Mouse (Mus musculus) cortical plate, adult 2 months (tissue): Measurements from ENCODE around the gene Gm21988. TPM values are rescaled to one million over a fixed set of nuclear protein-coding genes. Genes with fewer than 3 reads are reported as not detected.
A peak's percentile ranks its signal among the peaks of the same experiment; 100 is the strongest.

ENCODE experiments used
- H3K27ac ChIP-seq: fragments of 200-500 bp; 2 replicates; pipeline ENCODE4 v1.5.1; 2012; ENCODE audit warnings: low read length, control low read depth, inconsistent platforms; ENCODE audit not compliant: insufficient read depth
- H3K4me1 ChIP-seq: fragments of 200-500 bp; 2 replicates; pipeline ENCODE4 v1.6.1; 2011; ENCODE audit warnings: low read length; ENCODE audit not compliant: control insufficient read depth, insufficient read depth
- H3K4me3 ChIP-seq: fragments of 200-500 bp; 2 replicates; pipeline ENCODE4 v1.5.1; 2011; ENCODE audit warnings: mild to moderate bottlenecking, low read length, control low read depth; ENCODE audit not compliant: insufficient read depth
- CTCF ChIP-seq: fragments of 200-500 bp; IDR thresholded peaks from 2 replicates; pipeline ENCODE4 v1.5.1; 2011; ENCODE audit warnings: mild to moderate bottlenecking, control low read depth, low read length; ENCODE audit not compliant: insufficient read depth; ENCODE audit errors: extremely low read depth
- POLR2A ChIP-seq: fragments of 200-500 bp; IDR thresholded peaks from 2 replicates; pipeline ENCODE4 v1.6.1; 2011; ENCODE audit warnings: mild to moderate bottlenecking, low read length, control low read depth; ENCODE audit not compliant: insufficient read depth; ENCODE audit errors: extremely low read depth
- polyA plus RNA-seq: library from polyadenylated mRNA; depleted of rRNA; stranded (reverse); fragments of >200 nt; gene quantifications from 2 replicates; pipeline ENCODE4 v1.2.3, GENCODE M21; 2012; rRNA removed

The Gm21988 gene
- 10.0 and 10.4 TPM in 2 replicates for polyA plus RNA-seq

DNA sequence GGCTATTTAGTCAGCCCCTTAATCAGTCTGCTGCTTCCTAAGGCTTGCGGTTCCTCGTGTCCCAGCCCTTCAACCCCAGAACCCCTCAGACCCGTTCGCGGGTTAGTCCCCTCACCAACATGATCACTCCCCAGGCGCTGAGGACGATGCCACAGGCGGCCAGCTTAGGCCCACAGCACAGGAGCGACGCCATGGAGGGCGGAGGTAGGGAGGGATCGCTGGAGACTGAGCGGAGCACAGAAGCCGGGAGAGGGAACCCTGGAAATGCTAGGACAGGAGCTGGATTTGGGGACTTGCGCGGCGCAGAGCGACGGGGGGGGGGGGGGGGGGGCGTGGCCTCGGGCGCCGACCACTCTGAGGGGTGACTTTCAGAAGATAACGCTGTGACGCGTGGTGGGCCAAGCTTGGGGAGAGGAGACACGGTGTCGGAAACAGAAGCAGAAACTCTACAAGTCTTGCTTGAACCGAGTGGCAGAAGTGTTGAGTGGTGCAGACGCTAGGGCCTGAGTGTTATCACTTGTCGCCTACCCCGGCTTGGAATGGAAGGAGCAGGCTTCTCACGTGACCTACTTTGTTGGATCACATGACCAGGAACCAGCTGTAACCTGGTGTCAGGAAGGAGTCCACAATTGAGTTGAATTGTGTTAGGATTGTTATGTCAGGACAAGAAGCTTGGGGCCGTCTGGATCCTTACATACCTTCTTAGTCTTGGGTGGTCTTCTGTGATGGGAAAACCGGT lies at the start of gene Gm21988, which contains the start of gene Rnasek:
Gm21988 (minus strand) TSS at position 290 of the 739 bp plus-strand sequence.
Rnasek (minus strand) TSS at position 302 of the 739 bp plus-strand sequence.
- peak within 1 kb of the TSS; percentile 84 for H3K4me3 ChIP-seq
- TF ChIP-seq CTCF (no peak), POLR2A (peak; percentile 91)
- H3K27ac ChIP-seq = peak within 1 kb of the TSS; percentile 87
- 0 out of 2 replicates have a peak, but pooled peaks cover 3% of the 10 kb centered on the region for H3K4me1 ChIP-seq

DNA sequence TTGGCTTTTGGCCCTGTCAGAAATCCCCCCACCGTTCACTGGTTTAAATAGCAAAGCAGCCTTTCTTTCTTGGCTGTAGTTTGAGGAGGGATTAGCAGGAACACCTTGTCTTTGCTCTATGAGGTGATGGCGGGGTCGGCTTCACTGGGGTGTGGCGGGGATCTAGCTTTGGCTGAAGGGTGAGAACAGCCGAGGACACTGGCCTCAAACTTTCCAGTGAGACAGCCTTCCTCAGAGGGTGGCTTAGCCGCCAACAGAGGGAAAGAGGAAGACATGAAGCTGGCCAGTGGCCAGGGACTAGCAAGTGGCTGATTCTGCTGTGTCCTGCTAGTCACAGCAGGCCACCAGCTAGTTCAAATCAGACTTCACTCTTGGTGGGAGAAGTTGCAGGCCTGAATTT lies 49.6 kb upstream of the Gm21988 start:
- H3K4me1 ChIP-seq = no peaks in the 10 kb centered on the region
- no peak overlapping the region for H3K27ac ChIP-seq
- H3K4me3 ChIP-seq = no peak overlapping the region
- TF ChIP-seq POLR2A (no peak), CTCF (no peak)

DNA sequence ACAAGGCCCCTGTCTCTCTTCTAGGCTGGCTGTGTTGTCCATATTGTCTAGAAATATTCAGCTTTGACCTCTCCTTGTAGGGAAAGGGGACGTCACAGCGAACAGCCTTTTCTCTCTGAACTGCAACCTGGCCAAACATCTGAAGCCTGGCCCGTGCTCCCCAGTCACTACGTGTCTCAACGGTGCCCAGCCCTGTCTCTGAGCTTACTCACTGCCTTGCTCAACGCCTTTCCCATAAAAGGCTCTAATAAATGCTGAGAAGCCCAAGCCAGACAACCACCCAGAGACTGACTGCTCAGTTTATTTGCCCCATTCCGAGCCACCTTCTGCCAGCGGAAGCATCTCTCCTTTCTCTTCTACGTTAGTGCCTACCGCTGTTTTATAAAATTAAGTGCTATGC lies 48.5 kb upstream of the Gm21988 start:
- H3K27ac ChIP-seq = no peak overlapping the region
- no peak overlapping the region for H3K4me3 ChIP-seq
- TF ChIP-seq CTCF = no peak
- TF ChIP-seq POLR2A = no peak
- no peaks in the 10 kb centered on the region for H3K4me1 ChIP-seq

DNA sequence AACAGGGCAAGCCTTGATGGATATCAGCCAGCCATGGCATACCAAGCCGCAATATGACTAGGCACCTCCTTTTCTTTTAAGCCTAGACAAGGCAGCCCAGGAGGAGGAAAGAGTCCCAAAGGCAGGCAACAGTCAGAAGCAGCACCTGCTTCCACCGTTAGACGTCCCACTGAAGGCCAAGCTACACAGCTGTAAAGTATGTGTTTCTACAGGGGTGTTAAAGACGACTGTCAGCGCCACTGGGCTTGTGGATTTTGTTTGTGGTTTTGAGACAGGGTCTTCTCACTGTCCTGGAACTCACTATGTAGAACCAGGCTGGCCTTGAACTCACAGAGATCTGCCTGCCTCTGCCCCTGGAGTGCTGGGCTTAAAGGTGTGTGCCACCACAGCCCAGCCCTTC lies 46.1 kb upstream of the Gm21988 start:
- H3K27ac ChIP-seq = no peak overlapping the region
- no peak overlapping the region for H3K4me3 ChIP-seq
- TF ChIP-seq POLR2A (no peak), CTCF (no peak)
- H3K4me1 ChIP-seq = no peaks in the 10 kb centered on the region

DNA sequence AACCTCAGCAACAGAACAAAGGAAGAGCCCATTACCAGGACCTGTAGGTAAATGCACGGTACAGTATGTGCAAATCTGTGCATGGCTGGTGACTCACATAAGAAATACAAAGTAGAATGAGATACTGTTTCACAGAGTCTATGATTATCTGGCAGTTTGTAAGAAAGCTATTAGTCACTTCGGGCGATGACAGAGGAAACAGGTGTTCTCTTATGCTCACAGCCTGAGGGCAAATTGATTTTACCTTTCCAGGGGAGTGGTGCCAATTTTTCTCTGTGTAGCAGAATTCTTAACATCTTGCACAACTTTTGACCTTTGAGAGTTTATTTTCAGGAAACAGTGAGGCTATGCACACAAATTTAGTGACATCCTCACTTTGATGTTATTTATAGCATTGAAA lies 45.1 kb upstream of the Gm21988 start:
- TF ChIP-seq POLR2A = no peak
- no peak for TF ChIP-seq CTCF
- no peak overlapping the region for H3K4me3 ChIP-seq
- no peak overlapping the region for H3K27ac ChIP-seq
- no peaks in the 10 kb centered on the region for H3K4me1 ChIP-seq

DNA sequence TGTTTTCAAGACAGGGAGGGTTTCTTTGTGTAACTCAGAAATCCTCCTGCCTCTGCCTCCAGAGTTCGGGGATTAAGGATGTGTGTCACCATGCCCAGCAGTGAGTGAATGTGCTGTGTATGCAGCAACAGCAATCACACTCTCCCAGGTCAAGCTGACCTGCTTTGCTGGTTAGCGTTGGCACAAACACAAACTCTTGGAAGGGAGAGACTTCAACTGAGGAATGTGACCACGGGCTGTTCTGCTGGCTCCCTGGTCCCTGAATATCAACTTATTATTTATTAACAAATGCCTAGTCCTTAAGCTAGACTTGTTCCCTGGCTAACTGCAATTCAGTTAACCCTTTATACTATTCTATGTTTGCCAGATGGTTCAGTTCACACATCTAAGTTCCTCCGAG lies 44.0 kb upstream of the Gm21988 start:
- Histone ChIP-seq H3K4me1 (no peaks in the 10 kb centered on the region), H3K4me3 (no peak overlapping the region), H3K27ac (no peak overlapping the region)
- TF ChIP-seq CTCF (no peak), POLR2A (no peak)

DNA sequence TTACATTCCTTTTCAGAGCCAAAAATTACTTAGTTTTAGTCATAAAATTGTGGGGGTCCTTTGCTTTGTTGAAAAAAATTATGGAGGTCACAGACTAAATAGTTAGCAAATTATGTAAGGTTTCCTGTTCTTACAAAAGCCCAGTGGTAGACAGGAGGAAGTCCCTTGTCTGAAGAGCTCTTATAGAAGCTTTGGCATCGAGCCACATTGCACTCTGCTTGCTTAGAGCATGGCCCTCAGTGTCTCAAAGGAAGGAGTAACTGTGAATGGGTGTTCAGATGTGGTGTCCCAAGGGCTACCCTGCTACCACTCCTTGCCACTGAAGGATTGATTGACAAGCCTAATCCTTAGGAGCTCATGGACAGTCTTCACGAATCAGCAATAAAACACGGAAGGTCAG lies 40.8 kb upstream of the Gm21988 start:
- no peak overlapping the region for H3K27ac ChIP-seq
- H3K4me1 ChIP-seq = no peaks in the 10 kb centered on the region
- TF ChIP-seq CTCF (no peak), POLR2A (no peak)
- no peak overlapping the region for H3K4me3 ChIP-seq

DNA sequence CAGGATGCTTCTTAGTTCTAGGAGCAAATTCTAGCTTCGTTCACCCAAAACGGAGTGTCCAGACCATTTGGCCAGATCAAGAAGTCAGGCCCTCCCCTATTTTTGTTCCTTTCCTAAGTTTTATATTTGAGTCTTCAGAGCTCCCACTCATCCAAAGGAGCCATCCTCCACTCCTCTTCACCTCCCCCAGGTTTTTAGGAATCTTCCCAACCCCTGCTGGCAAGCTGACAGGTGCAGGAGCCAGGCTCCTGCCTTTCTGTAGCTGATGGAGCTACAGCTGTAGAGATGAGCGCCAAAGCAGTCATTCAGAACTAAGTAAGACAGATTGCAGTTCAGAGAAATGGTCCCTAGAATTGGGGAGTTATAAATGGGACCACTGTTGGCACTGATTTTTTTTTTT lies 39.3 kb upstream of the Gm21988 start:
- Histone ChIP-seq H3K4me1 (no peaks in the 10 kb centered on the region), H3K4me3 (no peak overlapping the region), H3K27ac (no peak overlapping the region)
- no peak for TF ChIP-seq CTCF
- no peak for TF ChIP-seq POLR2A

DNA sequence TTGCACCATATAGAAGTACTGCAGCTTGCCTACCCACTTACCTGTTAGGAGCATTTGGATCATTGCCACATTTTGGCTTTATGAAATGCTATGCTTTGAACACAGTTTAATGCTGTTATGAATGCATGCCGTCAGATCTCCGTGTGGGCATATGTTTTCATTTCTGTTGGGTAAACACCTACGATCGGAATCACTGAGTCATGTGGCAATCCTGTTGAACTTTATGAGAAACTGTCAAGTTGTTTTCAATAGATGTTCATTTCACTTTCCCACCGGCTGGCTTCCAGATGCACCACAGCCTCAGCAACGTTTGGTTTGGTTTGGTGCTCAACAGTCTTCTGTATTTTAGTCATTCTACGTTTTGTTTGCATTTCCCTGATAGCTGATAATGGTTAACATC lies 32.0 kb upstream of the Gm21988 start:
- no peak overlapping the region for H3K4me3 ChIP-seq
- TF ChIP-seq CTCF (no peak), POLR2A (no peak)
- H3K27ac ChIP-seq = no peak overlapping the region
- H3K4me1 ChIP-seq = no peaks in the 10 kb centered on the region

DNA sequence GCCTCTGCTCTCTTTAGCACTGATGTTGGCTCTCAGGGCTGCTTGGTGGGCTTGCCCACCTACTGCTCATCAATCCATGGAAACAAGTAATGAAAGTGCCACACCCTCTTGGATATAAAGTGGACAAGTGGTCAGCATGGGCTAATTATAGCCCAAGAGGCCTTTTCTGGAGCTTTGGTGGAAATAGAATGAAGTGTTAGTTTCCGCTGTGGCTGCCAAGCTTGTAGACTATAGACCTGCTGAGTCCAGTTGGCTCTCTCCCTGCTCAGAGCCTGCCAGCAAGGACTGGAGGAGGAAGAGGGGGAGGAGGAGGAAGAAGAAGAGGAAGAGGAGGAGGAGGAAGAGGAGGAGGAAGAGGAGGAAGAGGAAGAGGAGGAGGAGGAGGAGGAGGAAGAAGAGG lies 26.8 kb upstream of the Gm21988 start:
- Histone ChIP-seq H3K4me1 (no peaks in the 10 kb centered on the region), H3K4me3 (no peak overlapping the region), H3K27ac (no peak overlapping the region)
- no peak for TF ChIP-seq CTCF
- TF ChIP-seq POLR2A = no peak
